Mouse (Mus musculus) kidney, adult 2 months (tissue): Measurements from ENCODE around the gene Dyrk1b. TPM values are rescaled to one million over a fixed set of nuclear protein-coding genes. Genes with fewer than 3 reads are reported as not detected.

Source experiments
- DNase-seq: peaks from one replicate; pipeline ENCODE4 v3.0.0; 2021
- H3K27ac ChIP-seq: fragments of 200-500 bp; 2 replicates; pipeline ENCODE4 v1.5.1; 2012; ENCODE audit warnings: low read depth, low read length, control low read depth, inconsistent platforms; ENCODE audit not compliant: insufficient read depth
- H3K27me3 ChIP-seq: fragments of 200-500 bp; replicated peaks from 2 replicates; pipeline ENCODE4 v1.6.1; 2012; ENCODE audit warnings: mild to moderate bottlenecking, moderate library complexity, low read length, inconsistent platforms; ENCODE audit not compliant: control insufficient read depth, insufficient read depth
- H3K36me3 ChIP-seq: fragments of 200-500 bp; 2 replicates; pipeline ENCODE4 v1.6.1; 2012; ENCODE audit warnings: mild to moderate bottlenecking, moderate library complexity, low read length, inconsistent platforms; ENCODE audit not compliant: control insufficient read depth, insufficient read depth
- H3K4me1 ChIP-seq: fragments of 200-500 bp; 2 replicates; pipeline ENCODE4 v1.6.1; 2011; ENCODE audit warnings: low read length; ENCODE audit not compliant: control insufficient read depth, insufficient read depth
- H3K4me3 ChIP-seq: fragments of 200-500 bp; 2 replicates; pipeline ENCODE4 v1.5.1; 2011; ENCODE audit warnings: mild to moderate bottlenecking, low read depth, low read length, control low read depth; ENCODE audit not compliant: insufficient read depth
- CTCF ChIP-seq: fragments of 200-500 bp; conservative IDR thresholded peaks from 2 replicates; pipeline ENCODE4 v1.5.1; 2011; ENCODE audit warnings: low read depth, mild to moderate bottlenecking, control low read depth, low read length, moderate library complexity, mixed read lengths; ENCODE audit not compliant: insufficient read depth, insufficient read length
- POLR2A ChIP-seq: fragments of 200-500 bp; IDR thresholded peaks from one replicate; pipeline ENCODE4 v1.6.1; 2011; ENCODE audit warnings: low read depth, low read length, control low read depth
- WGBS: fragments of 180-500 bp; shearing (Covaris S2); methylation state at CpG from one replicate; pipeline ENCODE4 v1.1.7; 2018; 5-methylcytosine and 5-hydroxymethylcytosine counted together
- polyA plus RNA-seq: library from polyadenylated mRNA; depleted of rRNA; stranded (reverse); fragments of >200 nt; gene quantifications from 2 replicates; pipeline ENCODE4 v1.2.3, GENCODE M21; 2012

Gene Dyrk1b
- polyA plus RNA-seq, 1 experiment = 31.1 TPM

- DNase-seq = no peak
- peaks cover under 1% of the 10 kb centered on the region; the same call in 1 of the 2 replicates for H3K36me3 ChIP-seq
- TF ChIP-seq CTCF = no peak
- no peak for TF ChIP-seq POLR2A
- H3K4me3 ChIP-seq = no peak overlapping the region
- H3K4me1 ChIP-seq = no peaks in the 10 kb centered on the region
- H3K27ac ChIP-seq = no peak overlapping the region
- no peaks in the 10 kb centered on the region for H3K27me3 ChIP-seq
- 97% methylated on average over 1 of the region's 1 CpGs for WGBS
These were observed 12.6 kb downstream of the Dyrk1b start for GRCm38 (mm10) chr7:28191903-28192302.

GRCm38 (mm10) chr7:28195414-28196098 lies 16.3 kb downstream of the Dyrk1b start:
- Histone ChIP-seq H3K4me3 (no peak overlapping the region), H3K27ac (no peak overlapping the region), H3K4me1 (no peaks in the 10 kb centered on the region), H3K27me3 (no peaks in the 10 kb centered on the region), H3K36me3 (no peaks in the 10 kb centered on the region)
- DNase-seq = no peak
- TF ChIP-seq CTCF (no peak), POLR2A (no peak)
- WGBS = 84% methylated on average over 5 of the region's 5 CpGs

GRCm38 (mm10) chr7:28196528-28196927 lies 17.3 kb downstream of the Dyrk1b start:
- DNase-seq = peak; percentile 36
- no peaks in the 10 kb centered on the region for H3K27me3 ChIP-seq
- H3K27ac ChIP-seq = no peak overlapping the region
- no peaks in the 10 kb centered on the region for H3K4me1 ChIP-seq
- TF ChIP-seq CTCF (no peak), POLR2A (no peak)
- WGBS = 49% methylated on average over 14 of the region's 14 CpGs
- no peak overlapping the region for H3K4me3 ChIP-seq
- H3K36me3 ChIP-seq = no peaks in the 10 kb centered on the region

- Histone ChIP-seq H3K27ac (no peak overlapping the region), H3K4me3 (no peak overlapping the region), H3K36me3 (no peaks in the 10 kb centered on the region), H3K4me1 (no peaks in the 10 kb centered on the region; the same call in 1 of the 2 replicates), H3K27me3 (no peaks in the 10 kb centered on the region)
- DNase-seq = no peak
- 57% methylated on average over 4 of the region's 4 CpGs for WGBS
- TF ChIP-seq CTCF = no peak
- no peak for TF ChIP-seq POLR2A
These were observed 19.8 kb downstream of the Dyrk1b start for GRCm38 (mm10) chr7:28199054-28199453.

GRCm38 (mm10) chr7:28203207-28204108 lies 24.2 kb downstream of the Dyrk1b start:
- no peak overlapping the region for H3K4me3 ChIP-seq
- DNase-seq = peak; percentile 83
- no peak overlapping the region for H3K27ac ChIP-seq
- H3K27me3 ChIP-seq = no peaks in the 10 kb centered on the region
- no peaks in the 10 kb centered on the region; the same call in 1 of the 2 replicates for H3K4me1 ChIP-seq
- WGBS = 31% methylated on average over 19 of the region's 19 CpGs
- TF ChIP-seq CTCF = no peak
- no peak for TF ChIP-seq POLR2A
- H3K36me3 ChIP-seq = no peaks in the 10 kb centered on the region

- DNase-seq = peak; percentile 52
- WGBS = 83% methylated on average over 4 of the region's 4 CpGs
These were observed 26.9 kb downstream of the Dyrk1b start for GRCm38 (mm10) chr7:28206044-28206600.

GRCm38 (mm10) chr7:28208396-28208987 lies 29.2 kb downstream of the Dyrk1b start:
- no peak overlapping the region for H3K27ac ChIP-seq
- H3K4me3 ChIP-seq = peak overlapping the region; percentile 30
- H3K4me1 ChIP-seq = no peaks in the 10 kb centered on the region; the same call in 1 of the 2 replicates
- H3K36me3 ChIP-seq = no peaks in the 10 kb centered on the region
- WGBS = 27% methylated on average over 12 of the region's 12 CpGs
- H3K27me3 ChIP-seq = no peaks in the 10 kb centered on the region
- DNase-seq = no peak
- TF ChIP-seq POLR2A = no peak
- TF ChIP-seq CTCF = no peak

More at GRCm38 (mm10) chr7:28206044-28206600, 26.9 kb downstream of the Dyrk1b start:
- no peak for TF ChIP-seq CTCF
- Histone ChIP-seq H3K4me3 (no peak overlapping the region), H3K36me3 (no peaks in the 10 kb centered on the region), H3K4me1 (no peaks in the 10 kb centered on the region; the same call in 1 of the 2 replicates), H3K27me3 (no peaks in the 10 kb centered on the region), H3K27ac (no peak overlapping the region)
